Mouse (Mus musculus): ENCODE results near the gene Faf2. TPM values are rescaled to one million over a fixed set of nuclear protein-coding genes. Genes with fewer than 3 reads are reported as not detected.

Gene Faf2
- polyA plus RNA-seq, 2 experiments, result 50.1 to 99.2 TPM

DNA sequence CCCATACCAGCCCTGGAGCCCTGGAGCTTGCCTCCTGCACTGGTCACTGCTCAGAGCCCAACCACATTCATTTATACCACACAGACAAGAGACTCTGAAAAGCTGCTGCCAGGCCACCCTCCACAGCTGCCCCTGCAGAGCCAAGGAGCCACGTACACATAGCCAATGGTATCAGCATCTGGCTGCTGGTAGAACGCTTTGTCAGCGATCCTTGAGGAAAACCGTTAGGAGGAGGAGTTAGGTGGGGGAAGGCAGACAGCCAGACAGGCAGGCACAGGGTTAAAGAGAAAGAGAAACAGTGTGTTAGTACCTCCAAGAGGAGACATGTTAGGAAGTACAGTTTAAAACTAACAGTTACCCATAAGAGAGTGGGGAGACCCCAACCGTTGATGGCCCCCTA, 24.7 kb upstream of the Faf2 start:
- DNase-seq (ENCODE audit: low spot score) (no peak), ATAC-seq (ENCODE audit: low FRiP score, low read depth) (no peak)
- Histone ChIP-seq H3K9me3 (ENCODE audit: control insufficient read depth, low read length) (no peaks in the 10 kb centered on the region), H3K4me3 (replicated peaks; ENCODE audit: low read length) (no peak overlapping the region), H3K27ac (replicated peaks; ENCODE audit: low read depth, low read length) (no peak overlapping the region), H3K27me3 (ENCODE audit: control insufficient read depth, insufficient read depth, low read length) (no peaks in the 10 kb centered on the region), H3K9ac (ENCODE audit: low read depth, low read length, severe bottlenecking) (no peak overlapping the region), H3K36me3 (ENCODE audit: control insufficient read depth, insufficient read depth, low read length) (peaks cover 13% of the 10 kb centered on the region), H3K4me1 (ENCODE audit: control insufficient read depth, insufficient read depth, low read length) (no peaks in the 10 kb centered on the region), H3K4me2 (replicated peaks; ENCODE audit: low read depth, low read length, severe bottlenecking) (no peak overlapping the region)
- 62% methylated on average over 5 of the region's 5 CpGs for WGBS
- no peak for TF ChIP-seq POLR2A (IDR thresholded peaks at IDR 0.05; ENCODE audit: borderline replicate concordance, extremely low read depth, insufficient read depth, insufficient read length)

DNA sequence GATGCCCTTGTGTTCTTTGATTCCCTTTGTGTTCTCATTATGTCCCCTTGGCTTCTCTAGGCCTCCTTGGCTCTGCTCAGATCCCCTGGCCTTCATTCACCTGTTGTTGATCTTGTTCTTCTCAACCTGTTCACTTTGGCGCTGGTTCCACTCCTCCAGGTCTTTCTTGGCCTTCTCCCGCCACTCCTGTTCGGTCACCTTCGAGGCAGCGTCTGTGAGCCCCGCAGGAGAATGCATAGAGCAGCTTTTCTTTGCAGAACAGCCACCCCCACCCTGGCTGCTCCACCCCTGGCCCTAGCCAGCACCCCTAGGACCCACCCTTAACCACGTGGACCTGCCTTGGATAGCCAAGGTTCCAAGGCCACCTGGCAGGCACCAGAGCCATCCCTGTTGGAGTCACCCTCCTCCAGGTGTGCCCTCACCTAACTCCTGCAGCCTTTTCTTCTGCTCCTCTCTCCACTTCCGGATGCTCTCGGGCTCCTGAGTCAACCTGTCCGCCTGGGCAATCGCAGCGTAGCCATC, 22.9 kb upstream of the Faf2 start:
- ATAC-seq (ENCODE audit: low FRiP score, low read depth) (no peak), DNase-seq (ENCODE audit: low spot score) (no peak)
- Histone ChIP-seq H3K4me2 (replicated peaks; ENCODE audit: low read depth, low read length, severe bottlenecking) (no peak overlapping the region), H3K4me3 (replicated peaks; ENCODE audit: low read length) (no peak overlapping the region), H3K36me3 (ENCODE audit: control insufficient read depth, insufficient read depth, low read length) (peaks cover 12% of the 10 kb centered on the region), H3K27me3 (ENCODE audit: control insufficient read depth, insufficient read depth, low read length) (no peaks in the 10 kb centered on the region), H3K9ac (ENCODE audit: low read depth, low read length, severe bottlenecking) (no peak overlapping the region), H3K9me3 (ENCODE audit: control insufficient read depth, low read length) (no peaks in the 10 kb centered on the region), H3K27ac (replicated peaks; ENCODE audit: low read depth, low read length) (no peak overlapping the region), H3K4me1 (ENCODE audit: control insufficient read depth, insufficient read depth, low read length) (peaks cover 13% of the 10 kb centered on the region; the same call in 1 of the 2 replicates)
- no peak for TF ChIP-seq POLR2A (IDR thresholded peaks at IDR 0.05; ENCODE audit: borderline replicate concordance, extremely low read depth, insufficient read depth, insufficient read length)
- 88% methylated on average over 12 of the region's 12 CpGs for WGBS

- no peak for ATAC-seq (ENCODE audit: low FRiP score, low read depth)
- WGBS, result 15% methylated on average over 3 of the region's 3 CpGs
Observed at GRCm38 (mm10) chr13:54602639-54603111, 18.9 kb upstream of the Faf2 start.

GRCm38 (mm10) chr13:54603501-54603900, 18.1 kb upstream of the Faf2 start:
- Histone ChIP-seq H3K27ac (replicated peaks; ENCODE audit: low read depth, low read length) (no peak overlapping the region; the same call in 1 of the 2 replicates), H3K4me1 (ENCODE audit: control insufficient read depth, insufficient read depth, low read length) (peaks cover 13% of the 10 kb centered on the region; the same call in 1 of the 2 replicates), H3K4me2 (replicated peaks; ENCODE audit: low read depth, low read length, severe bottlenecking) (no peak overlapping the region), H3K9me3 (ENCODE audit: control insufficient read depth, low read length) (no peaks in the 10 kb centered on the region), H3K4me3 (replicated peaks; ENCODE audit: low read length) (no peak overlapping the region), H3K36me3 (ENCODE audit: control insufficient read depth, insufficient read depth, low read length) (0 out of 2 replicates have a peak, but pooled peaks cover 3% of the 10 kb centered on the region), H3K27me3 (ENCODE audit: control insufficient read depth, insufficient read depth, low read length) (no peaks in the 10 kb centered on the region), H3K9ac (ENCODE audit: low read depth, low read length, severe bottlenecking) (no peak overlapping the region)
- ATAC-seq (ENCODE audit: low FRiP score, low read depth), result no peak
- no peak for DNase-seq (ENCODE audit: low spot score)
- no peak for TF ChIP-seq POLR2A (IDR thresholded peaks at IDR 0.05; ENCODE audit: borderline replicate concordance, extremely low read depth, insufficient read depth, insufficient read length)

More at GRCm38 (mm10) chr13:54602639-54603111, 18.9 kb upstream of the Faf2 start:
- Histone ChIP-seq H3K4me1 (ENCODE audit: control insufficient read depth, insufficient read depth, low read length) (peaks cover 13% of the 10 kb centered on the region; the same call in 1 of the 2 replicates), H3K9ac (ENCODE audit: low read depth, low read length, severe bottlenecking) (no peak overlapping the region), H3K27ac (replicated peaks; ENCODE audit: low read depth, low read length) (no peak overlapping the region), H3K9me3 (ENCODE audit: control insufficient read depth, low read length) (no peaks in the 10 kb centered on the region), H3K27me3 (ENCODE audit: control insufficient read depth, insufficient read depth, low read length) (no peaks in the 10 kb centered on the region), H3K4me2 (replicated peaks; ENCODE audit: low read depth, low read length, severe bottlenecking) (no peak overlapping the region), H3K4me3 (replicated peaks; ENCODE audit: low read length) (no peak overlapping the region), H3K36me3 (ENCODE audit: control insufficient read depth, insufficient read depth, low read length) (0 out of 2 replicates have a peak, but pooled peaks cover 3% of the 10 kb centered on the region)
- DNase-seq (ENCODE audit: low spot score), result no peak
- TF ChIP-seq POLR2A (IDR thresholded peaks at IDR 0.05; ENCODE audit: borderline replicate concordance, extremely low read depth, insufficient read depth, insufficient read length), result no peak

GRCm38 (mm10) chr13:54604221-54604620, 17.4 kb upstream of the Faf2 start:
- Histone ChIP-seq H3K27me3 (ENCODE audit: control insufficient read depth, insufficient read depth, low read length) (no peaks in the 10 kb centered on the region), H3K36me3 (ENCODE audit: control insufficient read depth, insufficient read depth, low read length) (0 out of 2 replicates have a peak, but pooled peaks cover 3% of the 10 kb centered on the region), H3K9ac (ENCODE audit: low read depth, low read length, severe bottlenecking) (no peak overlapping the region), H3K9me3 (ENCODE audit: control insufficient read depth, low read length) (no peaks in the 10 kb centered on the region), H3K4me2 (replicated peaks; ENCODE audit: low read depth, low read length, severe bottlenecking) (no peak overlapping the region), H3K4me1 (ENCODE audit: control insufficient read depth, insufficient read depth, low read length) (peaks cover 13% of the 10 kb centered on the region; the same call in 1 of the 2 replicates), H3K4me3 (replicated peaks; ENCODE audit: low read length) (no peak overlapping the region), H3K27ac (replicated peaks; ENCODE audit: low read depth, low read length) (no peak overlapping the region; the same call in 1 of the 2 replicates)
- no peak for TF ChIP-seq POLR2A (IDR thresholded peaks at IDR 0.05; ENCODE audit: borderline replicate concordance, extremely low read depth, insufficient read depth, insufficient read length)
- DNase-seq (ENCODE audit: low spot score) (no peak), ATAC-seq (ENCODE audit: low FRiP score, low read depth) (no peak)
- WGBS, result 68% methylated on average over 4 of the region's 4 CpGs

Measured in limb, embryonic 14.5 days (tissue).